Mouse (Mus musculus): ENCODE results near the gene Mup19.
"Not testable (repeated sequence)": the region's sequence is repeated elsewhere in the genome, so short reads cannot be mapped to it uniquely, and the experiment has no call there.

Mup19 gene

GRCm38 (mm10) chr4:61782169-61782568, at the start of gene Mup19:
Gene Mup19, minus strand, starts transcription at chr4:61782269.
- DNase-seq (ENCODE audit: low read depth, low spot score): not testable (repeated sequence)

- no peak for DNase-seq (ENCODE audit: low read depth, low spot score)
Measured at GRCm38 (mm10) chr4:61829211-61829610, 47.1 kb upstream of the Mup19 start.

GRCm38 (mm10) chr4:61823185-61823584, 41.1 kb upstream of the Mup19 start:
- no peak for DNase-seq (ENCODE audit: low read depth, low spot score)

- DNase-seq (ENCODE audit: low read depth, low spot score): not testable (repeated sequence)
Measured at GRCm38 (mm10) chr4:61822541-61822940, 40.5 kb upstream of the Mup19 start.

- DNase-seq (ENCODE audit: low read depth, low spot score): no peak
Measured at GRCm38 (mm10) chr4:61815602-61816001, 33.5 kb upstream of the Mup19 start.

GRCm38 (mm10) chr4:61813435-61813834, 31.4 kb upstream of the Mup19 start:
- no peak for DNase-seq (ENCODE audit: low read depth, low spot score)

GRCm38 (mm10) chr4:61811193-61811592, 29.1 kb upstream of the Mup19 start:
- not testable (repeated sequence) for DNase-seq (ENCODE audit: low read depth, low spot score)

GRCm38 (mm10) chr4:61808926-61809325, 26.9 kb upstream of the Mup19 start:
- DNase-seq (ENCODE audit: low read depth, low spot score): not testable (repeated sequence)

GRCm38 (mm10) chr4:61789699-61790098, 7.6 kb upstream of the Mup19 start:
- not testable (repeated sequence) for DNase-seq (ENCODE audit: low read depth, low spot score)

- DNase-seq (ENCODE audit: low read depth, low spot score): not testable (repeated sequence)
Measured at GRCm38 (mm10) chr4:61784231-61784630, 2.2 kb upstream of the Mup19 start.

All from WW6 (cell line).